Mouse (Mus musculus) G1E (cell line): ENCODE results near the gene Egfem1. TPM values are rescaled to one million over a fixed set of nuclear protein-coding genes. Genes with fewer than 3 reads are reported as not detected.

Source experiments
- ATAC-seq: 2 replicates; pipeline ENCODE4 v1.8.0; 2016; ENCODE audit warnings: mild to moderate bottlenecking; ENCODE audit not compliant: insufficient number of reproducible peaks, poor library complexity, low FRiP score, severe bottlenecking; ENCODE audit errors: extremely low read depth
- DNase-seq: peaks from one replicate; pipeline ENCODE4 v3.0.0; 2012; ENCODE audit warnings: low spot score
- H3K27me3 ChIP-seq: 2 replicates; pipeline ENCODE4 v1.6.1; 2012; ENCODE audit warnings: mild to moderate bottlenecking, low read length, inconsistent platforms; ENCODE audit not compliant: insufficient read depth
- H3K36me3 ChIP-seq: replicated peaks from 2 replicates; pipeline ENCODE3; 2012; ENCODE audit warnings: mild to moderate bottlenecking, inconsistent platforms
- H3K4me1 ChIP-seq: 2 replicates; pipeline ENCODE4 v1.6.1; 2012; ENCODE audit warnings: low read depth, low read length, inconsistent platforms, mixed read lengths; ENCODE audit not compliant: insufficient read depth
- H3K4me3 ChIP-seq: 2 replicates; pipeline ENCODE4 v1.5.1; 2012; ENCODE audit warnings: low read depth, mild to moderate bottlenecking, inconsistent platforms, low read length, moderate library complexity, mixed read lengths
- H3K9me3 ChIP-seq: replicated peaks from 2 replicates; pipeline ENCODE4 v1.6.1; 2012; ENCODE audit warnings: inconsistent platforms
- CTCF ChIP-seq: IDR thresholded peaks from 2 replicates; pipeline ENCODE4 v1.5.1; 2012; ENCODE audit warnings: low read depth, low read length, inconsistent platforms, mixed read lengths
- GATA1 ChIP-seq: IDR thresholded peaks from 2 replicates; pipeline ENCODE4 v1.6.1; 2012; ENCODE audit warnings: borderline replicate concordance, low read length, inconsistent platforms, mixed read lengths
- GATA2 ChIP-seq: IDR thresholded peaks from 2 replicates; pipeline ENCODE4 v1.6.1; 2012; ENCODE audit warnings: low read depth, low read length, inconsistent platforms, borderline replicate concordance
- POLR2AphosphoS5 ChIP-seq: IDR thresholded peaks from 2 replicates; pipeline ENCODE4 v1.6.1; 2012; ENCODE audit warnings: low read depth, low read length, inconsistent platforms; ENCODE audit not compliant: insufficient replicate concordance
- TAL1 ChIP-seq: conservative IDR thresholded peaks from 2 replicates; pipeline ENCODE4 v1.6.1; 2012; ENCODE audit warnings: low read depth, low read length, inconsistent platforms, mixed read lengths
- polyA plus RNA-seq: library from polyadenylated mRNA; stranded (reverse); fragments of >175 nt; gene quantifications from 2 replicates; pipeline ENCODE4 v1.2.3, GENCODE M21; 2012
- total RNA-seq, 2 experiments: library from RNA; stranded (forward) in 1 of 2; stranded (reverse) in 1 of 2; fragments of 200-1000 nt in 1 of 2; fragments of >200 nt in 1 of 2; fragmentation: Nextera tagmentation in 1 of 2; gene quantifications; 2 replicates each; pipeline ENCODE4 v1.2.3; 2014 to 2017

Gene Egfem1
- total and polyA plus RNA-seq, 3 experiments, result 0.22 TPM; not detected in 2

GRCm38 (mm10) chr3:29582749-29583148, 500.9 kb downstream of the Egfem1 start:
- H3K4me3 ChIP-seq, result no peak overlapping the region
- no peak for DNase-seq
- no peak for TF ChIP-seq CTCF
- TF ChIP-seq POLR2AphosphoS5, result no peak
- no peak for TF ChIP-seq TAL1
- no peak for TF ChIP-seq GATA1
- TF ChIP-seq GATA2, result no peak
- no peak for ATAC-seq
- no peaks in the 10 kb centered on the region for H3K27me3 ChIP-seq
- no peaks in the 10 kb centered on the region for H3K36me3 ChIP-seq
- H3K9me3 ChIP-seq, result no peaks in the 10 kb centered on the region
- H3K4me1 ChIP-seq, result no peaks in the 10 kb centered on the region

GRCm38 (mm10) chr3:29602140-29602539, 520.3 kb downstream of the Egfem1 start:
- no peak for TF ChIP-seq CTCF
- no peak for TF ChIP-seq GATA2
- no peak for TF ChIP-seq GATA1
- no peak for TF ChIP-seq POLR2AphosphoS5
- no peak for TF ChIP-seq TAL1
- DNase-seq (no peak), ATAC-seq (no peak)
- H3K9me3 ChIP-seq, result no peaks in the 10 kb centered on the region
- H3K27me3 ChIP-seq, result no peaks in the 10 kb centered on the region
- H3K4me3 ChIP-seq, result no peak overlapping the region
- no peaks in the 10 kb centered on the region for H3K36me3 ChIP-seq
- no peaks in the 10 kb centered on the region for H3K4me1 ChIP-seq

- H3K36me3 ChIP-seq, result no peaks in the 10 kb centered on the region
- H3K4me3 ChIP-seq, result no peak overlapping the region
- no peak for TF ChIP-seq GATA2
- H3K9me3 ChIP-seq, result no peaks in the 10 kb centered on the region
- H3K27me3 ChIP-seq, result no peaks in the 10 kb centered on the region
- no peaks in the 10 kb centered on the region for H3K4me1 ChIP-seq
- ATAC-seq (no peak), DNase-seq (no peak)
Measured at GRCm38 (mm10) chr3:29608713-29609112, 526.9 kb downstream of the Egfem1 start.

- TF ChIP-seq TAL1 (no peak), GATA2 (no peak), GATA1 (no peak), CTCF (no peak), POLR2AphosphoS5 (no peak)
- DNase-seq (no peak), ATAC-seq (no peak)
- no peak overlapping the region for H3K4me3 ChIP-seq
- no peaks in the 10 kb centered on the region for H3K27me3 ChIP-seq
- H3K9me3 ChIP-seq, result no peaks in the 10 kb centered on the region
- no peaks in the 10 kb centered on the region for H3K36me3 ChIP-seq
- H3K4me1 ChIP-seq, result no peaks in the 10 kb centered on the region
Measured at GRCm38 (mm10) chr3:29609174-29609573, 527.4 kb downstream of the Egfem1 start.

GRCm38 (mm10) chr3:29619586-29619985, 537.8 kb downstream of the Egfem1 start:
- ATAC-seq, result no peak
- no peak for TF ChIP-seq TAL1
- no peak for TF ChIP-seq GATA1
- no peak for TF ChIP-seq CTCF
- TF ChIP-seq POLR2AphosphoS5, result no peak
- Histone ChIP-seq H3K9me3 (no peaks in the 10 kb centered on the region), H3K4me1 (no peaks in the 10 kb centered on the region), H3K4me3 (no peak overlapping the region), H3K27me3 (no peaks in the 10 kb centered on the region), H3K36me3 (no peaks in the 10 kb centered on the region)
- DNase-seq, result no peak

GRCm38 (mm10) chr3:29639819-29640218, 558.0 kb downstream of the Egfem1 start:
- TF ChIP-seq POLR2AphosphoS5 (no peak), GATA1 (no peak), GATA2 (no peak), CTCF (no peak), TAL1 (no peak)
- H3K4me1 ChIP-seq, result no peaks in the 10 kb centered on the region
- no peak for ATAC-seq
- no peaks in the 10 kb centered on the region for H3K36me3 ChIP-seq
- H3K4me3 ChIP-seq, result no peak overlapping the region
- H3K9me3 ChIP-seq, result no peaks in the 10 kb centered on the region
- H3K27me3 ChIP-seq, result no peaks in the 10 kb centered on the region
- DNase-seq, result no peak

GRCm38 (mm10) chr3:29666796-29667195, 585.0 kb downstream of the Egfem1 start:
- Histone ChIP-seq H3K27me3 (no peaks in the 10 kb centered on the region), H3K9me3 (peaks cover 3% of the 10 kb centered on the region), H3K4me1 (no peaks in the 10 kb centered on the region), H3K4me3 (no peak overlapping the region), H3K36me3 (no peaks in the 10 kb centered on the region)
- TF ChIP-seq CTCF (no peak), POLR2AphosphoS5 (no peak), GATA1 (no peak), GATA2 (no peak), TAL1 (no peak)
- DNase-seq (no peak), ATAC-seq (no peak)
